Mouse (Mus musculus) small intestine, adult 2 months (tissue): ENCODE results near the gene Mgat5b.

Experiments
- CTCF ChIP-seq: fragments of 200-500 bp; IDR thresholded peaks from 2 replicates; pipeline ENCODE4 v1.5.1; 2012; ENCODE audit warnings: low read depth, mild to moderate bottlenecking, control low read depth, inconsistent platforms, low read length, moderate library complexity, mixed read lengths; ENCODE audit not compliant: insufficient replicate concordance, insufficient read length; ENCODE audit errors: extremely low read depth
- POLR2A ChIP-seq: fragments of 200-500 bp; IDR thresholded peaks from 2 replicates; pipeline ENCODE4 v1.6.1; 2012; ENCODE audit warnings: low read depth, mild to moderate bottlenecking, control low read depth, inconsistent platforms, low read length, moderate library complexity

GRCm38 (mm10) chr11:117000219-117000618 lies 81.6 kb downstream of the Mgat5b start:
- TF ChIP-seq POLR2A: no peak
- TF ChIP-seq CTCF: no peak
